Mouse (Mus musculus) forebrain, embryonic 10.5 days (tissue): ENCODE data around the gene Acadl. TPM values are rescaled to one million over a fixed set of nuclear protein-coding genes. Genes with fewer than 3 reads are reported as not detected.

ENCODE experiments used
- DNase-seq: peaks from one replicate; pipeline ENCODE4 v3.0.0-alpha.2; 2017; ENCODE audit warnings: low spot score; ENCODE audit errors: extremely low spot score
- H3K27ac ChIP-seq: fragments of 300-500 bp; sonication (generic); 2 replicates; pipeline ENCODE4 v1.5.1; 2016; ENCODE audit warnings: mild to moderate bottlenecking
- H3K27me3 ChIP-seq: fragments of 300-500 bp; sonication (generic); 2 replicates; pipeline ENCODE4 v1.6.1; 2016; ENCODE audit warnings: mild to moderate bottlenecking; ENCODE audit not compliant: poor library complexity, severe bottlenecking
- H3K36me3 ChIP-seq: fragments of 300-500 bp; sonication (generic); replicated peaks from 2 replicates; pipeline ENCODE4 v1.6.1; 2016; ENCODE audit warnings: mild to moderate bottlenecking, moderate library complexity
- H3K4me1 ChIP-seq: fragments of 300-500 bp; sonication (generic); 2 replicates; pipeline ENCODE4 v1.6.1; 2016
- H3K4me3 ChIP-seq: fragments of 300-500 bp; sonication (generic); 2 replicates; pipeline ENCODE4 v1.5.1; 2016; ENCODE audit warnings: mild to moderate bottlenecking, moderate library complexity
- H3K9me3 ChIP-seq: fragments of 300-500 bp; sonication (generic); 2 replicates; pipeline ENCODE4 v1.6.1; 2016; ENCODE audit warnings: mild to moderate bottlenecking, moderate library complexity
- WGBS: fragments of 180-500 bp; shearing (Covaris S2); methylation state at CpG from one replicate; pipeline ENCODE4 v1.1.7; 2016; 5-methylcytosine and 5-hydroxymethylcytosine counted together
- polyA plus RNA-seq: library from polyadenylated mRNA; unstranded; fragments of >200 nt; fragmentation: Nextera tagmentation; extraction: Ambion mirVana; gene quantifications from 2 replicates; pipeline ENCODE4 v1.2.1, GENCODE M21; 2016

Acadl gene
- polyA plus RNA-seq, 1 experiment from 2014 or later, result 40.8 TPM

GRCm38 (mm10) chr1:66805408-66805807, 57.7 kb downstream of the Acadl start:
- peaks cover 13% of the 10 kb centered on the region for H3K36me3 ChIP-seq
- H3K4me3 ChIP-seq, result no peak overlapping the region
- WGBS, result 93% methylated on average over 1 of the region's 1 CpGs
- H3K9me3 ChIP-seq, result no peaks in the 10 kb centered on the region
- H3K27me3 ChIP-seq, result no peaks in the 10 kb centered on the region
- H3K4me1 ChIP-seq, result no peaks in the 10 kb centered on the region
- H3K27ac ChIP-seq, result no peak overlapping the region
- no peak for DNase-seq

GRCm38 (mm10) chr1:66804710-66805109, 58.4 kb downstream of the Acadl start:
- Histone ChIP-seq H3K4me1 (no peaks in the 10 kb centered on the region), H3K9me3 (no peaks in the 10 kb centered on the region), H3K36me3 (peaks cover 18% of the 10 kb centered on the region), H3K4me3 (no peak overlapping the region), H3K27me3 (no peaks in the 10 kb centered on the region), H3K27ac (no peak overlapping the region)
- 59% methylated on average over 5 of the region's 5 CpGs for WGBS
- DNase-seq, result no peak

- WGBS, result 86% methylated on average over 2 of the region's 2 CpGs
- DNase-seq, result no peak
- H3K27me3 ChIP-seq, result no peaks in the 10 kb centered on the region
These were observed 65.1 kb downstream of the Acadl start for GRCm38 (mm10) chr1:66797962-66798361.

GRCm38 (mm10) chr1:66792838-66793466, 70.1 kb downstream of the Acadl start:
- H3K4me3 ChIP-seq, result no peak overlapping the region
- no peaks in the 10 kb centered on the region for H3K36me3 ChIP-seq
- H3K9me3 ChIP-seq, result no peaks in the 10 kb centered on the region
- 0 out of 2 replicates have a peak, but pooled peaks cover 4% of the 10 kb centered on the region for H3K4me1 ChIP-seq
- no peaks in the 10 kb centered on the region for H3K27me3 ChIP-seq
- DNase-seq, result no peak
- no peak overlapping the region for H3K27ac ChIP-seq
- 93% methylated on average over 2 of the region's 2 CpGs for WGBS

More at GRCm38 (mm10) chr1:66797962-66798361, 65.1 kb downstream of the Acadl start:
- no peaks in the 10 kb centered on the region for H3K4me1 ChIP-seq
- no peak overlapping the region for H3K27ac ChIP-seq
- peaks cover 20% of the 10 kb centered on the region for H3K36me3 ChIP-seq
- H3K4me3 ChIP-seq, result no peak overlapping the region
- H3K9me3 ChIP-seq, result no peaks in the 10 kb centered on the region

- Histone ChIP-seq H3K27me3 (no peaks in the 10 kb centered on the region), H3K27ac (no peak overlapping the region), H3K4me1 (no peaks in the 10 kb centered on the region), H3K9me3 (no peaks in the 10 kb centered on the region), H3K4me3 (no peak overlapping the region), H3K36me3 (0 out of 2 replicates have a peak, but pooled peaks cover under 1% of the 10 kb centered on the region)
- WGBS, result 79% methylated on average over 2 of the region's 2 CpGs
- DNase-seq, result no peak
These were observed 80.8 kb downstream of the Acadl start for GRCm38 (mm10) chr1:66782296-66782695.

- H3K36me3 ChIP-seq, result 0 out of 2 replicates have a peak, but pooled peaks cover 2% of the 10 kb centered on the region
These were observed 82.0 kb downstream of the Acadl start for GRCm38 (mm10) chr1:66781027-66781426.

More at GRCm38 (mm10) chr1:66781027-66781426, 82.0 kb downstream of the Acadl start:
- Histone ChIP-seq H3K9me3 (no peaks in the 10 kb centered on the region), H3K27me3 (no peaks in the 10 kb centered on the region), H3K27ac (no peak overlapping the region), H3K4me1 (no peaks in the 10 kb centered on the region), H3K4me3 (no peak overlapping the region)
- WGBS, result 90% methylated on average over 4 of the region's 4 CpGs
- no peak for DNase-seq

Other genes with a start within 250 kb of the Acadl start
- 53.4 and 56.0 TPM in 2 replicates for gene Rpe, start 162.4 kb downstream of the Acadl start, polyA plus RNA-seq
- gene Kansl1l, start 45.7 kb downstream of the Acadl start, polyA plus RNA-seq, result 6.2 and 7.1 TPM in 2 replicates
- gene Myl1, start 82.1 kb upstream of the Acadl start, polyA plus RNA-seq, result 0.14 and 0.43 TPM in 2 replicates
- gene Lancl1, start 175.6 kb upstream of the Acadl start, polyA plus RNA-seq, result 66.0 and 67.0 TPM in 2 replicates